Mouse (Mus musculus) common myeloid progenitor, adult 5-6 weeks (primary cell): Measurements from ENCODE around the gene Nr4a3. TPM values are rescaled to one million over a fixed set of nuclear protein-coding genes. Genes with fewer than 3 reads are reported as not detected.

Source experiments
- ATAC-seq: replicated peaks from 2 replicates; pipeline ENCODE4 v1.8.0; 2016; ENCODE audit warnings: low read depth, mild to moderate bottlenecking, moderate TSS enrichment, inconsistent platforms; ENCODE audit not compliant: poor library complexity, severe bottlenecking
- total RNA-seq: library from RNA; stranded (forward); fragments of 200-1000, 187-1606 nt; gene quantifications from 2 replicates; pipeline ENCODE4 v1.2.3, GENCODE M21; 2017

The Nr4a3 gene
- total RNA-seq, 1 experiment from 2014 or later = 1.5 TPM

DNA sequence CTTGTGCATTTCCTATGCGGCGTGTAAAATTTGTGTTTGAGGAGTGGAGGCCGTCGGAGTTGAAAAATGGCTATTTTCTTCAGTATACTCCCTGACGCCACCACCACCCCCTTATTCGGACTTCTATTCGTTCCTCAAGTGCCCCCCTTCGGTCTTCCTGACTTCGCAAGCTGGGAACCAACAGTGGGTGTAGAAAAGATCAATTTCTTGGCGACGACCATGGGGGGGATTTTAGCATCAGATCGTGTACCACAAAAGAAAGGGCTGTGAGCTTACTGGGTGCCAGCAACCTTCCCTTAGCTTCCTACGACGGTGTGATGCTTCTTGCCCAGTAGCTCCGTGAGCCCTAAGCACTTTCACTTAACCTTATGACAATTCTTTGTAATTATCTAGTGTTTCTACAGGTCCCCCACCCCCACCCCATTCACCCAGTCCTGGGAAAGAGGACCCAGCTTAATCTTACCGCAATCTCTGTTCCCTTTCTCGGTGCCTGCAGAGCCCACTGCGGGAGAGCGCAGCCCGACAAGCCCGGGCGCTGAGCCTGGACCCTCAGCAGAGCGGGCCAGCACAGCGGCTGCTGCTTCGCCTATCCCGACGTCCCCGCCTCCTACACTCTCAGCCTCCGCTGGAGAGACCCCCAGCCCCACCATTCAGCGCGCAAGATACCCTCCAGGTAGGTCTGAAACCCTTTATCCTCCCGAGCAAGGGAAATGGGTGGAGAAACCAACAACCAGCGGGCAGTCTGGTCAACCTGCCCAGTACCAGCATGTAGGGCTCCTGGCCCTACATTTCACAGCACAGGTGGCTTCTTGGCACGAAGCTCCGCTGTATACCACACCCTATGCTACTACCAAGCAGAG, 3.7 kb downstream of the Nr4a3 start:
- no peak for ATAC-seq

DNA sequence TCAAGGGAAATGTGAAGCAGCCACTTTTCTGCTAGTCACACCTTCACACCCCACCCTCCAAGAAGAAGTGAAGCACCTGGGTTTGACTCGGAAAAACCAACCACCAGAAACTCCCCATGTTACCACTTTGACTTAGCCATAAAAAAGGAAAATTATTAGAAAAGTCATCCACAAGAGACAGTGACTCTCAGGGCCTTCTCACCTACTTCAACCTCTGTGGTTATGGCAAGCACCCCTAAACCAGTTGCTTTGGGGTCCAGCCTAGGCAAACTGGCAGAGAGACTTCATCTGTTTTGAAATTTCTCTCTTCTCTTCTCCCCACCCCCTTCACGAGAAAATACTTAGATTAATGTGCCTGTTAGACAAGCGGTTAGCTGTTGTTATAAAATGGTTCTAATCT, 5.1 kb downstream of the Nr4a3 start:
- no peak for ATAC-seq

DNA sequence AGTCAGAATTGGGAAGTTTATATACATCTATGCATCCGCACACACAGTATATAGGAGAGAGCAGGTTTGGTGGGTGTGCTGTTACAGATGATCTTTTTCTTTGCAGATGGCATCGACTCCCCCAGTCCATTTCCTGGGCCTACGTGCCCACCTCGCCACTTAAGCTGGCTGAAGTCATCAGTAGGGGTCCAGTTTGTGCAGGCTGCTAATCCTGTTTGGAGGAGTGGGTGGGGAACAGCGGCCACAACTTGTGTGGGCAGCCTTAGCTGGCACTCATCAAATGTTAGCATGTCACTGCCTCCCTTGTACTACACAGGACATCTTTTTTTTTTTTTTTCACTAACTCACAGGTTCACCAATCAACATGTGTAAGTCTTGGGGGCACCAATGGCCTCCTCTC, 5.5 kb downstream of the Nr4a3 start:
- no peak for ATAC-seq

DNA sequence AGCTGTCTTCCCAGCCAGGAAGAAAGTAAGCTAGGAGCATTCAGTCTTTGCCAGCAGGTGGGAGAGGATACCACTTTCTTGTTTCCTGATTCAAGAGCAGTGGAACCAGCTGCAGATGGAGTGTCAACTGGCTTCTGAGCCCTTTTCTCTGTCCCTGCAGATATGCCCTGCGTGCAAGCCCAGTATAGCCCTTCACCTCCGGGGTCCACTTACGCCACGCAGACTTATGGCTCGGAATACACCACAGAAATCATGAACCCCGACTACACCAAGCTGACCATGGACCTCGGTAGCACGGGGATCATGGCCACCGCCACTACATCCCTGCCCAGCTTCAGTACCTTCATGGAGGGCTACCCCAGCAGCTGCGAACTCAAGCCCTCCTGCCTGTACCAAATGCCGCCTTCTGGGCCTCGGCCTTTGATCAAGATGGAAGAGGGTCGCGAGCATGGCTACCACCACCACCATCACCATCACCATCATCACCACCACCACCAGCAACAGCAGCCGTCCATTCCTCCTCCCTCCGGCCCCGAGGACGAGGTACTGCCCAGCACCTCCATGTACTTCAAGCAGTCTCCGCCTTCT, 6.2 kb downstream of the Nr4a3 start:
- no peak for ATAC-seq

DNA sequence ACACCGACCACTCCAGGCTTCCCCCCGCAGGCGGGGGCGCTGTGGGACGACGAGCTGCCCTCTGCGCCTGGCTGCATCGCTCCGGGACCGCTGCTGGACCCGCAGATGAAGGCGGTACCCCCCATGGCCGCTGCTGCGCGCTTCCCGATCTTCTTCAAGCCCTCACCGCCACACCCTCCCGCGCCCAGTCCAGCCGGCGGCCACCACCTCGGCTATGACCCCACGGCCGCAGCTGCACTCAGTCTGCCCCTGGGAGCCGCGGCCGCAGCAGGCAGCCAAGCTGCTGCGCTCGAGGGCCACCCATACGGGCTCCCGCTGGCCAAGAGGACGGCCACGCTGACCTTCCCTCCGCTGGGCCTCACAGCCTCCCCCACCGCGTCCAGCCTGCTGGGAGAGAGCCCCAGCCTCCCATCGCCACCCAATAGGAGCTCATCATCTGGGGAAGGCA, 6.7 kb downstream of the Nr4a3 start:
- ATAC-seq = peak; percentile 34

DNA sequence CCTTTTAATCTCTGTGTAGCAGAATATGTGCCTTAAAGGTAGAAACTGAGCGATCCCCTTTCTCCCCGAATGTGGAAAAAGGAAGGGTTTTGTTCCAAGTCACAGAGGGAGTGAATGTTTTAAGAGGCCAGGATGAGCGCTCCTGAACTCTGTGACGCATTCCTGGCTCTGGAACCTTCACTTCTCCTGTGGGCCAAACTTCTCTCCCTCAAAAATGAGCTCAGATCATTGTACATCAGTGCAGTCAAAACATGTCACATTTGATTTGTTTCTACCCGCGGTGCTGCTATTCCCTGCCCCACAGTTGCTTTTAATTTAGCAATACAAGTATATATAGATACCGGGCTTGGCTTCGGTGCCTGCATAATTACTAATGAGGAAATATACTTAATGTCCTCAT, 16.8 kb downstream of the Nr4a3 start:
- ATAC-seq = no peak

DNA sequence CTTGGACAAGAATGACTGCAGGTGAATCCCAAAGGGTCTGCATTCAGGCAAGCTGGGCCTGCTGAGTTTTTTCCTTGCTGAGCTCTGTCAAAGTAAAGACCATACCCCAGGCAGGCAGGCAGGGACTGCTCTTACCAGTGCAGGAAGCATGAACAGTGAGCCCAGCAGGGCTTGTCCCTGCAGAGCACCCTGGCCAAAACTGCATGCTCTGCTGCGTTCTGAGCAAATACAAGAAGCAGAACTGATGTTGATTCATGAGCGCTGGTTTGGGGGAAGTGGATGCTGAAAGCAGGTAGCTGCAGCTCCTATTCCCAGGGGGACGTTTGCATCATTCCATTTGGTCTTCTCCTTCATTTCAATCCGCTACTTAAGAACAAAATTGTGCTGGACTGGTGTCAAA, 19.4 kb downstream of the Nr4a3 start:
- no peak for ATAC-seq

DNA sequence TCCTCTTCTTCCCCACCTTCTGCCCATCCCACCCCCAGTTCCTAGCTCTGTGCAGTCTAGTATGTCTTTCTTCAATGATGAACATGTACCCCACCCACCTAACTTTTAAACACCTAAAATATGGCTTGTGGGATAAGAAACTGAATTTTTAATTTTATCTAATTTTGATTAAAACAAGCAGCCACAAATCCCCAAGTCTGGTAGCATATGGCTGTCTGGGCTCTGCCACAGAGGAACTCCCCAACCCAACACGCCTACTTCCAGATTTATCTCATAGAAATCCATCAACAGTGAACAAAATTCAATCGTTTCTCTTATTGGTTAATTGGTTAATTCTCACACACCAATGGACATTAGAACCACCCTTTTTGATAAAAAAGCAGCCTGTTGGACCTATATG, 21.7 kb downstream of the Nr4a3 start:
- ATAC-seq = no peak

DNA sequence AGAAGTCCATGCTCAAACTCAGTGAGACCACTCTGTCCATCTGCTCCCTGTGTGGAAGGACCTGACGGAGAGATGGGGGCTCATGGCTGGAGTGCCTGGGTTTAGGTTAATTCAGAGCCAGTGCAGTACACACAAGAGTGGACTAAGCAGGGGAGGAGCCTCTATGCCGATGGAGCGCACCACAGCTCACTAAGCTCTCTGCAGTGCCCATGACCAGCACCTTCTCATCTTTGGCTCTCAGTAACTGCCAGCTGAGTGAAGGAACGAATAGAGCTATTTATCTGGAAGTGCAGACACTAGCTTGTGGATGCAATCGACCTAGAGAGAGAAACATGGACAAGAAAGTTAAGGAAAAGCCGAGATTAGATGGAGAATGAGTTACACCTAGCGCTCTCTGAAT, 24.2 kb downstream of the Nr4a3 start:
- no peak for ATAC-seq

DNA sequence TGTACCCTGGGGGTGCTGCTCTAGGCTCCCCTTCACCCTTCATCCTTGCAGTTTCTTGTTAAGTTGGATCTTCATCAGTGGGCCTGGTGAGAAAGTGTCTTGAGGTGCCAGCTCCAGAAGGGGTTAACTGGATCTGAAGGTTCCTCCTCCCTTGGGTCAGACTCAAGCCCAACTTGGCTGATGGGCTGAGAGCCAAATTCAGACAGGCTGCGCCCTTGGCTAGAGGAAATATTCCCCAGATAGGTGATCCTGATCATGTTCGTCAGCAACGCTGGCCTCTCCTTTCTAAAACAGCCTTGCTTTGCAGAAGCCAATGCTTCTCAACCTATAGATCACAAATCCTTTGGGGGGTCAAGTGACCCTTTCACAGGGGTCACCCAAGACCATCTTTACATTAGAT, 27.1 kb downstream of the Nr4a3 start:
- ATAC-seq = no peak

DNA sequence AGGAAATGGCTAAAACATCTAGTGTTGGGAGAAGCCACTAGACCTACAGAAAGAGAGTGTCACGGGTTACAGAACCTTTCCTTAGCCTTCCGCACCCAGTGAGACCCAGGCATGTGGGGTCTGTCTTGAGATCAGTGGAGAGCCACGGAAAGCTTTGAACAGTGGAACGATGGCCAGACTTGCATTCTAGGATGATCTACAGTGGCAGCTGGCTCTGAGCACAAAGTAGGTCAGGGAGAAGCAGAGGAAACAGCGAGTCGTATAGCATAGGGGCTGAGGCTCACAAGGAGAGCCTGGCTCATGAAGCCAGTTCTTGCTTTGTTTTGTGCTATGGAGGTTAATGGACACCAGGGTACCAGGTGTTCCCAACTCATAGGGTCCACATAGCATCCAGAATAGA, 28.4 kb downstream of the Nr4a3 start:
- no peak for ATAC-seq

DNA sequence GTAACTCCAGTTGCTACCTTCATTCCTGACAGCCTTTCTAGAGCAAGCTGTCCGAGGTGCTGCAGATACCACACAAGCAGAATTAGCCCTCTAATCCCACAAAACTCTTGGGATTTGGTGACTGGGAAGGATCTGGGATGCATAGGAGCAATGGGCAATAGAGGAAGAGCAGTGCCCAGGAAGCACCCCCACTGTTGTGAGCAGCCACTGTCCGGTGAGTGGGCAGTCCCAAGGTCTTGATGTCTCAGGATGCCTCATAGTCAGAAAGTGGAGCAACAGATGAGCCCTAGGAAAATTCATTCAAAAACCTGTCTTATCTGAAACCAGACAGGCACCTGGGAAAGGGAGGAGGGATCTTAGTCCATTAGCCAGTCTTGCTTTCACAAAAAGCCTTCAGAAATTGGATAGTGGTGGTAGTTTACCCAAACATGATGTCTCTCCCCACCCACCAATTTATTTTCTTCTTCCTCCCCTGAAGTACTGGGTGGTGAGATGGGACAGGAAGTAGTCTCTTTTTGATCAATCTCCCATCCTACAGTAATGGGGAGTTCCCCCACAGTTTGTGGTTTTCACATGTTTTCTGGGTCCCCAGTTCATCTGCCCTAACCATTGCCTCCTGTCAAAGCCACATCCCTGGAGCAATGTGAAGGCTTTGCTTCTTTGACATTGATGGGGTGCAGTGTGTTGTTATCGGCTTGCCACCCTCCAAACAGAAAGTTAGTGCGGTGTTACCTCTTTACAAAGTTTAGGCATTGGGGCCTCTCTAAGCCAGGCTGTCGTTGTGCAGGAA, 29.7 kb downstream of the Nr4a3 start:
- no peak for ATAC-seq

DNA sequence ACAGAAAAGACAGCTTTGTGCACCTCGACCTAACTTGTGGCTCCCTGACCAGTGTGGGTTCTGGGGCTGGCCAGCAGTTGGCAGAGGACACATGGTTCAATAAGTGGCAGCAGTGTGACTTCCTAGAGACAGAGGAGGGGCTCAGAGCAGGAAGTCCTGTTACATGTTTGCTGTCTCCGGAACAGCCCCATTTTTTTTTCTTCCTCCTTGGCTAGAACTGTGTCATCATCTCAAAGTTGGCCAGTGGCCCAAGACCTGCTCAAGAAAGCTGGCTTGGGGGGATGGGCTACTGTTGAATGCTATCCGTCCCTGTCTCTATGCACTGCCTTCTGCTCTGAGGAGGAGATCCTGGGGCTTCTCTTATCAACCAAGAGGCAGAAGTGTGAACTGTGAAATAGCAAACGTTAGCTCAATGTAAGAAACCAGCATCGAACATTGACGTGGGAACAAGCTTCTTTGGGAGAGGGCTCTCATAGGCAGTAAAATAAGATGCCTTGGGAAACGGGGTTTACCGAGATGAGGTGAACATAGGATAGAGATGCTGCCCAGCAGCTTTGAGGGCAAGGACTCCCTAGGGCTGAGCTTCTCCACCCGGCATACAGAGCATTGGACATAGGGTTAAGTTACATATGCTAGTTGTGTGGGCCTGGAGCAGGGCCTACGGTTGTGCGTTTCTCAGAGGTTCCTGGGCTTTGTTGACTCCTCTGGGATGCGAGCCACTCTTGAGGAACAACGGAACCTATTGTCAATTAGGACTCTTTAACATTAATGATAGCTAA, 31.9 kb downstream of the Nr4a3 start:
- ATAC-seq = peak; percentile 69

DNA sequence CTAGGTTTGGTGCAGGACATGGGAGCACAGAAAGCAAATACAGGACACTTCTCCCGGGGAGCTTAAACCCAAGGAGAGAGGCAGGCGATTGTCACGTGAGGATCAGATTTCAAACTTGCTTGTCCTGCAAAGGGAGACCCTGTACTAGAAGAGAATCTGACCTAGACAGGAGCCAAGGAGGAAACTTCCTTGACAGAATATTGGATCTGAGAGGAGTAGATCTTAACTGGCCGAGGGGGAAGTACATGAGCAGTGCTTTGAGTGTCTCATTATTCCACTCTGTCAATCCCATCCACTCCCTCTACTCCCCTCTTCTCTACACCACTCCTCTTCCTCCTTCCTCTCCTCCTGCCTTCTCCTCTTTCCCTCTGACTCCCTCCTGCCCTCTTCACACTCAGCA, 33.3 kb downstream of the Nr4a3 start:
- ATAC-seq = no peak

DNA sequence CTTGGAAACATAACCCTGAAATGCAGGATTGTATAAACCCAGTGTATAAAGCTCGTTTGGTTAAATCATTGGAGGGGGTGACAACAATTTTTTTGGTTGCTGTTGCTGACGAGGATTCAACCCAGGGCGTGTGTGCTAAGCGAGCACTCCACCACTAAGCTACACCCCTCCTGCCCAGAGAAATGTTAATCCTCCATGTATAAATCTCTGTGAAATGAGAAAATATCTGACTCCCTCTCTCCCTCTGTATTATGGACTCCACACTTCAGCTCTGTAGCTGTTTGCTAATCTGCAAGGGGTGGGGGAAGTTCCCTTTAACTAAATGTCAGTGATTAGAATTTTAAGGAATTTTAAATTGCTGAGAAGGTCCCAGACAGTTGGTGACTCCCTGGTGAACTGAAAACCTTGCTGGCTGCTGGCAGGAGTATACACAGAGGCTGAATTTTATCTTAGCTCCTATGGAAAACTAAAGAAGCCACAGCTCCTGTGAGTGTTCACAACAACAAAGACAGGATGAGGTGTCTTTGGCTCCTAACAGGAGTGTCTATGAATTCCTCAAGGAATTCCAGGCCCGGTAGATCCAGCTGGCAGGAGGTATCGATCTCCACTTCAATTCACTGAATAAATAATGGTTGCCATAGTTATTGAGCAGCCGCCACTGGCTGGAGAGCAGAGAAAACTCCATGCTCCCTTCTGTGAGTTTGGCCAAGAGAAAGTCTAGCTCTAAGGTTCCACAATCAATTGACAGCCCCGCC, 34.5 kb downstream of the Nr4a3 start:
- no peak for ATAC-seq

DNA sequence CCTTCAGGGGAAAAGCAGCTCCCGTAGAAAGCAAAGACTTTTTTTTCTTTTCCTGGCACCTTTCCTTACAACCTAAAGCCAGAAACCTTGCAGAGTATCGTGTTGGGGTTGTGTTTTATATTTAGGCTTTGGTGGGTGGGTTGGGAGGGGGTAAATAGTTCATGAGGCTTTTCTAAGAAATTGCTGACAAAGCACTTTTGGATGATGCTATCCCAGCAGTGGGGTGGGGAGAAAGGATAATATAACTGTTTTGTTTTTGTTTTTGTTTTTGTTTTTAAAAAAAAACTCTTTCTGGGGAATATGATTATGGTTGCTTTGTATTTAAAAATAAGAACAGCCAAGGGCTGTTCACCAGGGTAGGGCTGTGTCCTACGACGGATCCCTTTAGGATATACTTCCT, 38.5 kb downstream of the Nr4a3 start:
- ATAC-seq = no peak

DNA sequence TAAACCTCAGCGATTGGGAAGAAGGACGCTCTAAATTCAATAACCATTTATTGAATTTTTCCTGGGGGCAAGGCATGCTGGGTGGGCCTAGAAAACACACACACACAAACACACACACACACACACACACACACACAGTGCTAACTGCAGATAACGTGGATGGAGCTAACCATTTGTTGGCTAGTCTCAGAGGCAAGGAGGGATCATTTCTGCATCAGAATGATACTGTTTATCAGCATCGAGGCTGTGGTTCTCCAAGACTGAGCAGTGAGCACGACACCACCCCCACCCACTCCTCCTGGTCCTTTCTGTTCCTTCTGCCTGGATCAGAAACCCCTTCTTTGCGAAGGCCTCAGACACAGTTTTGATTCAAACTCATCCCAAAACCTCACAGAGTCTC, 41.7 kb downstream of the Nr4a3 start:
- ATAC-seq = no peak; the same call in 1 of the 2 replicates

DNA sequence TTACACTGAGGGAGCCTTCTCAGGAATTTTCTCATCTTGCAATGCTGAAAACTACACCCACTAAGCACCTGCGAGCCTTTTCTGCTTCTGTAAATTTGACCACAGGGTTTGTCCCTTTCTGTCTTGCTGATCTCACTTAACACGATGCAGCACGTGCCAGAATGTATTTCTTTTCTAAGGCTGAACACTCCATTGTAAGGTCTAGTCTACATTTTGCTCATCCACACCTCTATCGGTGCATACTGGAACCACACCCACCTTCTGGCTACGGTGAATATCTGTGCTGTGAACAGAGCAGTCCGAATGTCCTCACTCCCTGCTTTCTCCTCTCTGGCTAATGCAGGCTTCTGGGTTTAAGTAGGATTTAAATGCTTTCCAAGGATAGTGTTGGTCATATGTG, 42.5 kb downstream of the Nr4a3 start:
- no peak for ATAC-seq

DNA sequence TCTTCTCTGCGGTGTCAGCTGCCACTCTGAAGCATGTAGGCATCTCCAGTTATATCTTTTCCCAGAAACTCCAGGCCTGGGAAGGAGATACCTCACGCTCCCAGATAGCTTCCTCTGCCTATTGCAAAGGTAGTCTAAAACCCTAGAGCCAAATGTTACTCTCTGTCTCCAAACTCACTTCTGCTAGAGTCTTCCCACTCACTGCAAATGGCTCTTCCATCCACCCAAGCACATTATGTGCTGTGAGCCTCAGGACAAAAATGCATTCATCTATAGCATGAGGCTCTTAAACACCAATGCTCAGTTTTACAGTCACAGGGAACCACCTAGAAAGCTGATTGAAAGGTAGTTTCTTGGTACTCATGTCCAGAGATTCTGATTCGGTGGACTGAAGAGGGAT, 48.3 kb downstream of the Nr4a3 start:
- no peak for ATAC-seq

DNA sequence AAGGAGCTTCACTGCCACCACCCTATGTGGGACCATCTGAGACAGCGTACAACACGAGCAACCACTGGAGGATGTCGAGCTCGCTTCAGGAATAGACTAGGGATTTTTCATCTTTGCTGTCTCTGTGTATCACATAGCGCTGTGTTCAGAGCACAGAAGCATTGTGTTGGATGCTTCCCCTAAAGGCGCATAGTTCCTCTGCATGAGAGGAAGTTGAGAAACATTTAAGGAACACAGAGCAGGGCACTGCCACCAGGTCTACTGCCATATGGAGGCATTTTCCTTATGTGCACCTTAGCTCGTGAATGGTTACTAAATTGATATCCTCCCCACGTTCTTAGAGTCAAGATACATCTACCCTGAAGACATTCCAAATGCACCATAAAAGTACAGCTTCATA, 55.3 kb downstream of the Nr4a3 start:
- ATAC-seq = no peak
